In genomic region chr3:87985505-87986320, GRCm38 (mm10) we compare ENCODE assay signal across 9 mouse cellular contexts. TPM values are rescaled to one million over a fixed set of nuclear protein-coding genes. Genes with fewer than 3 reads are reported as not detected.
A peak's percentile ranks its signal among the peaks of the same experiment; 100 is the strongest.
DNase-seq lines count a peak whose midpoint lies in the region; ATAC-seq and TF ChIP-seq lines count a peak whose summit lies in the region.
"Had no signal": no experiment of that assay in that cellular context is flagged by ENCODE, and none has a peak within 500 bp of the region (broad histone marks: within the 10 kb centered on the region; RNA-seq: fewer than 3 reads in every experiment).

No protein-coding gene starts in this region.

- H3K4me3 ChIP-seq in kidney, postnatal 0 days (replicated peaks; ENCODE audit: low read depth, low read length), result no peak overlapping the region
- no peak overlapping the region for H3K4me3 ChIP-seq in stomach, embryonic 16.5 days (replicated peaks; ENCODE audit: low read length)

- peak overlapping the region; percentile 50; the same call in 1 of the 2 replicates for H3K27ac ChIP-seq in kidney, postnatal 0 days
- peak overlapping the region; percentile 66 for H3K27ac ChIP-seq in stomach, embryonic 16.5 days (ENCODE audit: low read length)

- H3K27me3 ChIP-seq in kidney, postnatal 0 days (ENCODE audit: insufficient read depth, low read length), result no peaks in the 10 kb centered on the region
- peaks cover 6% of the 10 kb centered on the region for H3K27me3 ChIP-seq in stomach, embryonic 16.5 days (ENCODE audit: control insufficient read depth, insufficient read depth, low read length)

- 35% methylated on average over 12 of the region's 12 CpGs for WGBS in kidney, postnatal 0 days
- WGBS in stomach, embryonic 16.5 days, result 44% methylated on average over 12 of the region's 12 CpGs

- H3K36me3 ChIP-seq in kidney, postnatal 0 days (ENCODE audit: insufficient read depth, low read length), result no peaks in the 10 kb centered on the region
- H3K36me3 ChIP-seq in stomach, embryonic 16.5 days (ENCODE audit: control insufficient read depth, insufficient read depth, low read length), result no peaks in the 10 kb centered on the region

- no peak for ATAC-seq in kidney, postnatal 0 days (replicated peaks; ENCODE audit: low FRiP score, low read depth)
- ATAC-seq in stomach, embryonic 16.5 days (ENCODE audit: insufficient read depth, low FRiP score), result no peak

- no peak overlapping the region for H3K9ac ChIP-seq in kidney, postnatal 0 days (ENCODE audit: low read depth, low read length)
- H3K9ac ChIP-seq in stomach, embryonic 16.5 days (ENCODE audit: low read length), result peak overlapping the region; percentile 29; the same call in 1 of the 2 replicates

- H3K4me1 ChIP-seq in kidney, postnatal 0 days (replicated peaks; ENCODE audit: insufficient read depth, low read length), result peaks cover 60% of the 10 kb centered on the region
- H3K4me1 ChIP-seq in stomach, embryonic 16.5 days (ENCODE audit: control insufficient read depth, insufficient read depth, low read length), result peaks cover 59% of the 10 kb centered on the region

- no peak overlapping the region for H3K4me2 ChIP-seq in kidney, postnatal 0 days (ENCODE audit: low read length)
- 0 out of 2 replicates have a peak overlapping the region, but pooled peaks have one; percentile 0 for H3K4me2 ChIP-seq in stomach, embryonic 16.5 days (ENCODE audit: low read depth, low read length)

- DNase-seq in cerebellum, postnatal 14 days, result peak; percentile 59 to 64
- DNase-seq in cerebellum, adult 18-20 months, result no peak
- peak; percentile 68 for DNase-seq in retina, postnatal 1 day
- no peak for DNase-seq in retina, embryonic 14.5 days (ENCODE audit: low spot score)
- no peak for DNase-seq in kidney, postnatal 0 days (ENCODE audit: low spot score)
- no peak for DNase-seq in layer of hippocampus, adult 11-12 months (ENCODE audit: low spot score)
- no peak for DNase-seq in layer of hippocampus, postnatal 10 days (ENCODE audit: low spot score in 2 of 2)
- DNase-seq: right cerebral cortex, postnatal 4 days had no signal

- no peak for TF ChIP-seq CTCF in kidney, postnatal 0 days (IDR thresholded peaks at IDR 0.05; ENCODE audit: low read depth)

- no peaks in the 10 kb centered on the region for H3K9me3 ChIP-seq in kidney, postnatal 0 days (replicated peaks; ENCODE audit: low read length)
- no peaks in the 10 kb centered on the region for H3K9me3 ChIP-seq in stomach, embryonic 16.5 days (replicated peaks; ENCODE audit: control insufficient read depth, low read length)

RNA-seq across cellular contexts. Expression of gene Bcan, which starts 14.3 kb away (rescaled TPM):
- 0.14 TPM in 1 of 2 replicates, not detected in the other for polyA plus RNA-seq in kidney, postnatal 0 days (2015; fragmentation: Nextera tagmentation; extraction: Ambion mirVana)
- 0.34 and 0.52 TPM in 2 replicates for polyA plus RNA-seq in stomach, embryonic 16.5 days (2015; fragmentation: Nextera tagmentation; extraction: Ambion mirVana)
- 100 to 1,000 TPM; 350 to 399 TPM for total RNA-seq in layer of hippocampus, postnatal 10 days (2021)

RNA-seq across cellular contexts. Expression of gene Nes, which starts 14.8 kb away (rescaled TPM):
- 24.6 and 28.9 TPM in 2 replicates for polyA plus RNA-seq in kidney, postnatal 0 days (2015; fragmentation: Nextera tagmentation; extraction: Ambion mirVana)
- polyA plus RNA-seq in stomach, embryonic 16.5 days (2015; fragmentation: Nextera tagmentation; extraction: Ambion mirVana), result 7.7 and 10.2 TPM in 2 replicates
- total RNA-seq in layer of hippocampus, postnatal 10 days (2021), result 10 to 100 TPM; 14.7 to 18.5 TPM

RNA-seq across cellular contexts. Expression of gene Crabp2, which starts 37.2 kb away (rescaled TPM):
- 20.1 and 20.9 TPM in 2 replicates for polyA plus RNA-seq in kidney, postnatal 0 days (2015; fragmentation: Nextera tagmentation; extraction: Ambion mirVana)
- 29.4 and 43.3 TPM in 2 replicates for polyA plus RNA-seq in stomach, embryonic 16.5 days (2015; fragmentation: Nextera tagmentation; extraction: Ambion mirVana)
- total RNA-seq in layer of hippocampus, postnatal 10 days (2021), result 1 to 10 TPM; 2.0 to 6.4 TPM

RNA-seq across cellular contexts. Expression of gene Hapln2, which starts 41.7 kb away (rescaled TPM):
- 0.13 and 0.17 TPM in 2 replicates for polyA plus RNA-seq in kidney, postnatal 0 days (2015; fragmentation: Nextera tagmentation; extraction: Ambion mirVana)
- polyA plus RNA-seq in stomach, embryonic 16.5 days (2015; fragmentation: Nextera tagmentation; extraction: Ambion mirVana), result 0.18 TPM in 1 of 2 replicates, not detected in the other
- 1 to 10 TPM in 1 of 2 experiments, under 1 TPM in 1; 0.42 to 1.0 TPM for total RNA-seq in layer of hippocampus, postnatal 10 days (2021)

RNA-seq across cellular contexts. Expression of gene Rrnad1, which starts 55.2 kb away (rescaled TPM):
- polyA plus RNA-seq in kidney, postnatal 0 days (2015; fragmentation: Nextera tagmentation; extraction: Ambion mirVana), result 12.1 and 12.3 TPM in 2 replicates
- polyA plus RNA-seq in stomach, embryonic 16.5 days (2015; fragmentation: Nextera tagmentation; extraction: Ambion mirVana), result 19.8 and 20.3 TPM in 2 replicates
- 10 to 100 TPM; 18.1 to 26.4 TPM for total RNA-seq in layer of hippocampus, postnatal 10 days (2021)

Comparison
In these comparisons a context has a peak if more than half of its experiments do, and no peak if none do; other contexts are left out.
1. DNase-seq: peak in cerebellum, postnatal 14 days (2 of 2) and retina, postnatal 1 day (single experiment); none in cerebellum, adult 18-20 months (0 of 2), retina, embryonic 14.5 days (single experiment), kidney, postnatal 0 days (single experiment), layer of hippocampus, adult 11-12 months (single experiment) and layer of hippocampus, postnatal 10 days (0 of 2).